Mouse (Mus musculus) liver, embryonic 14.5 days (tissue): Measurements from ENCODE around the gene Mxd4. TPM values are rescaled to one million over a fixed set of nuclear protein-coding genes. Genes with fewer than 3 reads are reported as not detected.

Experiments
- ATAC-seq: fragments of 200-750 bp; cut with Nextera tagmentation; 2 replicates; pipeline ENCODE4 v1.8.0; 2017; ENCODE audit warnings: moderate number of reproducible peaks, mild to moderate bottlenecking, moderate library complexity; ENCODE audit not compliant: insufficient read depth
- DNase-seq, 3 experiments: peaks; one replicate each; pipeline ENCODE4 v3.0.0-alpha.2; 2012 to 2013; ENCODE audit warnings: low read depth in 3 of 3, low spot score in 3 of 3
- H3K27ac ChIP-seq: fragments of 300-500 bp; sonication (generic); 2 replicates; pipeline ENCODE4 v1.5.1; 2014; ENCODE audit warnings: moderate library complexity, mild to moderate bottlenecking, control low read depth, inconsistent platforms
- H3K27me3 ChIP-seq: fragments of 300-500 bp; sonication (generic); 2 replicates; pipeline ENCODE4 v1.6.1; 2014; ENCODE audit warnings: mild to moderate bottlenecking, low read length, moderate library complexity; ENCODE audit not compliant: control insufficient read depth, insufficient read depth
- H3K36me3 ChIP-seq: fragments of 300-500 bp; sonication (generic); replicated peaks from 2 replicates; pipeline ENCODE4 v1.6.1; 2014; ENCODE audit warnings: low read depth; ENCODE audit not compliant: control insufficient read depth, insufficient read depth
- H3K4me1 ChIP-seq, 2 experiments: fragments of 200-500 bp in 1 of 2; fragments of 300-500 bp in 1 of 2; sonication (generic) in 1 of 2; replicated peaks; 2 replicates each; pipeline ENCODE4 v1.6.1; 2012 to 2014; ENCODE audit warnings: antibody characterized with exemption in 1 of 2, inconsistent platforms in 1 of 2, low read length in 1 of 2; ENCODE audit not compliant: control insufficient read depth in 2 of 2, insufficient read depth in 2 of 2
- H3K4me2 ChIP-seq: fragments of 300-500 bp; sonication (generic); 2 replicates; pipeline ENCODE4 v1.6.1; 2014; ENCODE audit warnings: low read depth, mild to moderate bottlenecking, control low read depth, moderate library complexity
- H3K4me3 ChIP-seq, 2 experiments: fragments of 200-500 bp in 1 of 2; fragments of 300-500 bp in 1 of 2; sonication (generic) in 1 of 2; 2 replicates each; pipeline ENCODE4 v1.5.1; 2012 to 2014; ENCODE audit warnings: low read depth in 2 of 2, low read length in 2 of 2, mild to moderate bottlenecking in 2 of 2, control low read depth in 1 of 2, inconsistent platforms in 1 of 2, moderate library complexity in 1 of 2; ENCODE audit not compliant: insufficient read depth in 1 of 2
- H3K9ac ChIP-seq: fragments of 300-500 bp; sonication (generic); replicated peaks from 2 replicates; pipeline ENCODE4 v1.6.1; 2014; ENCODE audit warnings: mild to moderate bottlenecking, control low read depth, moderate library complexity
- H3K9me3 ChIP-seq: fragments of 300-500 bp; sonication (generic); 2 replicates; pipeline ENCODE4 v1.6.1; 2016; ENCODE audit warnings: low read length, mixed read lengths; ENCODE audit not compliant: control insufficient read depth
- CTCF ChIP-seq: IDR thresholded peaks from 2 replicates; pipeline ENCODE4 v1.5.1; 2016; ENCODE audit warnings: antibody characterized with exemption, low read depth, control low read depth
- EP300 ChIP-seq: IDR thresholded peaks from 2 replicates; pipeline ENCODE4 v1.6.1; 2016; ENCODE audit warnings: antibody characterized with exemption, low read depth
- WGBS: fragments of 180-500 bp; shearing (Covaris S2); extraction: QIAGEN DNeasy Blood & Tissue Kit; methylation state at CpG from one replicate; pipeline ENCODE4 v1.1.7; 2014; ENCODE audit not compliant: insufficient replicate concordance; 5-methylcytosine and 5-hydroxymethylcytosine counted together
- polyA plus RNA-seq, 2 experiments: library from polyadenylated mRNA; depleted of rRNA in 1 of 2; stranded (reverse) in 1 of 2; unstranded in 1 of 2; fragments of >200 nt; fragmentation: Nextera tagmentation in 1 of 2; extraction: Ambion mirVana in 1 of 2; gene quantifications; 2 replicates each; pipeline versions ENCODE4 v1.2.1 to v1.2.3; 2012 to 2014

The Mxd4 gene
- polyA plus RNA-seq, 2 experiments, result 4.7 to 6.6 TPM

DNA sequence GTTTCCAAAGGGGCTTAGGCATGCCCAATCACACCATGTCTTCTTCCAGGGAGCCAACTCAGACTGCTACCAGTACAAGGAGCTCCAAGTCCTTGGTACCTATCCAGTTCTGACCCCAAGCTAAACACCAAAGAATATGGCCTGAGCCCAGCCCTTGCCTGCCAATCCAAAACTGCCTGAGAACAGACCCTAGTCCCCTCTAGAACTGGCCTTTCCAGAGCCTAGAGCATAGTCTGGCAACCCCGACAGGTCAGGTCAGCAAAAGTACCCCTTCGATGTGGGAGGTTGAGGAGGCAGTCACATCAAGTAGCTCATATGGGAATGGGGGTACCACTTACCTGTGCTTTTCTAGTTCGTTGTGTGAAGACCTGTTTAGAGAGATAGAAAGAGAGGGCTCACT lies 3.5 kb downstream of the Mxd4 start:
- no peaks in the 10 kb centered on the region for H3K9me3 ChIP-seq
- peaks cover 7 to 9% of the 10 kb centered on the region in 2 experiments for H3K4me1 ChIP-seq
- H3K27me3 ChIP-seq, result no peaks in the 10 kb centered on the region
- no peak for DNase-seq
- no peak for ATAC-seq
- no peak overlapping the region for H3K27ac ChIP-seq
- TF ChIP-seq EP300 (no peak), CTCF (no peak)
- WGBS, result 66% methylated on average over 3 of the region's 3 CpGs
- H3K4me2 ChIP-seq, result no peak overlapping the region
- no peak overlapping the region for H3K4me3 ChIP-seq
- H3K9ac ChIP-seq, result no peak overlapping the region
- no peaks in the 10 kb centered on the region for H3K36me3 ChIP-seq

DNA sequence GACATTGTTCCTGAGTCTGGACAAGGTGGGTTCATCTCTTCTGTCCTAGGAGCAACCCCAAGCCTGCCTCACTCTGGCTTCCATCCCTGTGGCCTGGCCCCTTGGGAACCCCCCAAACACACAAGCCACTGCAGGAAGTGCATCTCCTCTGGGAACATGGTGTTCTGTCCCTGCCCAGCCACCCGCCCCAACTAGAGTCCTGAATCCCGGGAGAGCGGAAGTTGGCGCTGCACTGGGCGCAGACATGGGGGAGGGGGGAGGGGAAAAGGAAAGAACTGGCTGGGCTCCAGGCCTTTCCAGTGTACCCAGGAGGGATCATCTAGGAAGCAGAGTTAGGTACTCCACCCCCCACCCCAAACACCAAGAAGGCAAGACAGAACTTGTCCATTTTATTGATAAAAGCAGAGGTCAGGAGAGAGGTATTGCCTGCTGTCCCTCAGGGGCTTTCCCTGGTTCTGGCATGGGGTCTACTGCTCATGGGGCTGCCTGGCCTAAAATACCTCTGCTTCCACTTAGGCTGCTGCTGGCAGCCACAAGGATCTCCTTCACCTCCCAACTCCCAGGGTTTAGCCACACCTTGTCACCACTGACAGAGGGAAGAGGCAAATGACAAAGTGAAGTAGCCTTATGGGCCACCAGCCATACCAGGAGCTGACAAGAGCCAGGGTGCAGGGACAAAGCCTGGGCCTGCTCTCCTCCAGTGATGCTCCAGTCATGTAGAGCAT lies 4.2 kb downstream of the Mxd4 start:
- Histone ChIP-seq H3K36me3 (no peaks in the 10 kb centered on the region), H3K27me3 (no peaks in the 10 kb centered on the region), H3K4me2 (no peak overlapping the region), H3K4me1 (peaks cover 3 to 6% of the 10 kb centered on the region in 2 experiments), H3K27ac (no peak overlapping the region), H3K9ac (no peak overlapping the region), H3K9me3 (no peaks in the 10 kb centered on the region), H3K4me3 (no peak overlapping the region)
- ATAC-seq (no peak), DNase-seq (no peak)
- 77% methylated on average over 5 of the region's 5 CpGs for WGBS
- TF ChIP-seq EP300, result no peak
- TF ChIP-seq CTCF, result no peak

DNA sequence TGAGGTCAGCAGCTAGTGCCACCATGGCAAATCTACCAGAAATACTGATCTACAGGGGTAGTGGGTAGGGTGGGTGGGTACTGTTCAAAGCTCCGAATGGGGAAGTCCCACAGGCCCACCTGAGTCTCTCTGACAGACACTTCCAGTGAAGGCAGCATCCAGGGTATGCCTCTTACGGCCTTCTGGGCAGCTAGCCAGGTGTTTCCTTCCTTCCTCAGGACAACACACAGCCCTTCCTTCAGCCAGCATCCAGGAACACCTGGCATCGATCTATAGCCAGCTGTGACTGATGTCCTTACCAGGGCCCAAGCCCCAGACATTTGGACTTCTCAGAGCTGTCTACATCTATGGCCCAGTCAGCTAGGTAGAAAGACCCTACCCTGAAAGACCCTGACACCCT lies 5.0 kb downstream of the Mxd4 start:
- DNase-seq (no peak), ATAC-seq (no peak)
- Histone ChIP-seq H3K36me3 (no peaks in the 10 kb centered on the region), H3K9me3 (no peaks in the 10 kb centered on the region), H3K27ac (no peak overlapping the region), H3K4me3 (no peak overlapping the region), H3K27me3 (no peaks in the 10 kb centered on the region), H3K9ac (no peak overlapping the region), H3K4me2 (no peak overlapping the region), H3K4me1 (peaks cover 2 to 5% of the 10 kb centered on the region in 2 experiments; a peak in 3 of 4 replicates)
- TF ChIP-seq EP300, result no peak
- TF ChIP-seq CTCF, result no peak
- WGBS, result 52% methylated on average over 3 of the region's 3 CpGs

DNA sequence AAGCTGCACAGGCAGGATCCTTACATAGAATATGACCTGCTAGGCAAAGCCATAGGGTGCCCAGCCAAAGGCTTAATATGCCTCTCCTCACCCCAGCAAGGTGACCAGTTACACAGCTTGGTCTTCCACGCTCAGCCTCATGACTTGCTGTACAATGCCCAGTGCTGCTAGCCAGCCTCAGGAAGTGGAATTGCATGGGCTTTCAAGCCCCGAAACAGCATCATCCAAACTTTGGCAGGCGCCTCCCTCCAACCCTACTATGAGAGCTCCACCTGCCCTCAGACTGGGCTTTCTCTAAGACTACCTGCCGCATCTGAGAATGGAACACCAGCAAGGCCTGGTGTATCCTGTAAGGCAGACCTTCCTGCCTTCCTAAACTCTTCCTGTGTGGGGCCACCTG lies 9.7 kb downstream of the Mxd4 start:
- Histone ChIP-seq H3K9ac (no peak overlapping the region), H3K27me3 (no peaks in the 10 kb centered on the region), H3K4me2 (no peak overlapping the region), H3K27ac (no peak overlapping the region), H3K9me3 (no peaks in the 10 kb centered on the region), H3K36me3 (no peaks in the 10 kb centered on the region), H3K4me1 (no peaks in the 10 kb centered on the region), H3K4me3 (no peak overlapping the region)
- TF ChIP-seq CTCF, result no peak
- no peak for TF ChIP-seq EP300
- WGBS, result 68% methylated on average over 4 of the region's 4 CpGs
- DNase-seq, result no peak
- ATAC-seq, result no peak

DNA sequence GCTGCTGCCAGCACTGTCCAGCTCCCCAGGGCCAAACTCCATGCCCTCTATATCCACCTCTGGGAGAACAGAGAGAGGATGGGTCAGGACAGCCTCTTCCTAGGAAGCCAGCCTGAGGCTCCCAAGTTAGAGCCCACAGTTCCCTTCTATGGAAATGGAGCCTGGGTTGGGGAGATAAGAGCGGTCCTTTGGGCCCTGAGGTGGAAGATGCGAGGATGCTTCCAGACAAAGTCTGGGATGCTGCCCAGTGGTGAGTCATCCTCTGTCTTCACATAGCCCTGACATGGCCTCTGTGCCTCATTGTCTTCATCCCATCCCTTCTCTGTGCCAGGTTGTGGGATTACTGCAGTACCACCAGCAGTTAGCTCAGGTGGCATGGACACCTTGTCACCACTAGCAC lies 10.4 kb downstream of the Mxd4 start:
- Histone ChIP-seq H3K4me3 (no peak overlapping the region), H3K27ac (no peak overlapping the region), H3K36me3 (no peaks in the 10 kb centered on the region), H3K27me3 (no peaks in the 10 kb centered on the region), H3K9me3 (no peaks in the 10 kb centered on the region), H3K9ac (no peak overlapping the region), H3K4me1 (no peaks in the 10 kb centered on the region), H3K4me2 (no peak overlapping the region)
- no peak for ATAC-seq
- TF ChIP-seq CTCF, result no peak
- TF ChIP-seq EP300, result no peak
- 92% methylated on average over 2 of the region's 2 CpGs for WGBS
- no peak for DNase-seq
